Mouse (Mus musculus) megakaryocyte progenitor cell, adult 5-6 weeks (primary cell): ENCODE results near the gene Aspscr1. TPM values are rescaled to one million over a fixed set of nuclear protein-coding genes. Genes with fewer than 3 reads are reported as not detected.

Source experiments
- ATAC-seq: replicated peaks from 2 replicates; pipeline ENCODE4 v1.8.0; 2016; ENCODE audit warnings: mild to moderate bottlenecking, moderate TSS enrichment, inconsistent platforms; ENCODE audit not compliant: poor library complexity
- total RNA-seq, 2 experiments: library from RNA; stranded (forward) in 1 of 2; stranded (reverse) in 1 of 2; fragments of 157-497, 149-512 nt in 1 of 2; fragments of 200-1000 nt in 1 of 2; gene quantifications; 2 replicates each; pipeline versions ENCODE4 v1.2.3 to v1.2.4; 2015 to 2017

Aspscr1 gene
- total RNA-seq, 2 experiments from 2014 or later = 39.6 to 46.6 TPM

GRCm38 (mm10) chr11:120679909-120680308 is 7.1 kb downstream of the Aspscr1 start:
- peak; percentile 87 for ATAC-seq

GRCm38 (mm10) chr11:120682683-120683082 is 9.9 kb downstream of the Aspscr1 start:
- ATAC-seq = no peak

- ATAC-seq = no peak
Measured at GRCm38 (mm10) chr11:120683536-120683935, 10.8 kb downstream of the Aspscr1 start.

GRCm38 (mm10) chr11:120684086-120684485 is 11.3 kb downstream of the Aspscr1 start:
- ATAC-seq = no peak

- ATAC-seq = no peak
Measured at GRCm38 (mm10) chr11:120684660-120685059, 11.9 kb downstream of the Aspscr1 start.

GRCm38 (mm10) chr11:120686650-120687272 is 14.0 kb downstream of the Aspscr1 start:
- ATAC-seq = no peak

GRCm38 (mm10) chr11:120689365-120689764 is 16.6 kb downstream of the Aspscr1 start:
- ATAC-seq = no peak

- no peak for ATAC-seq
Measured at GRCm38 (mm10) chr11:120692471-120693011, 19.8 kb downstream of the Aspscr1 start.

GRCm38 (mm10) chr11:120693461-120693860 is 20.7 kb downstream of the Aspscr1 start:
- ATAC-seq = no peak

- ATAC-seq = no peak
Measured at GRCm38 (mm10) chr11:120695184-120695583, 22.4 kb downstream of the Aspscr1 start.

- ATAC-seq = no peak
Measured at GRCm38 (mm10) chr11:120695641-120696040, 22.9 kb downstream of the Aspscr1 start.

GRCm38 (mm10) chr11:120696568-120696967 is 23.8 kb downstream of the Aspscr1 start:
- ATAC-seq = no peak

GRCm38 (mm10) chr11:120697741-120698140 is 25.0 kb downstream of the Aspscr1 start:
- ATAC-seq = no peak

GRCm38 (mm10) chr11:120703696-120704454 is 31.1 kb downstream of the Aspscr1 start:
- no peak for ATAC-seq

- no peak for ATAC-seq
Measured at GRCm38 (mm10) chr11:120704486-120705325, 31.9 kb downstream of the Aspscr1 start.

GRCm38 (mm10) chr11:120706120-120706519 is 33.3 kb downstream of the Aspscr1 start:
- no peak for ATAC-seq

- ATAC-seq = no peak
Measured at GRCm38 (mm10) chr11:120707225-120707624, 34.5 kb downstream of the Aspscr1 start.

GRCm38 (mm10) chr11:120707969-120708368 is 35.2 kb downstream of the Aspscr1 start:
- ATAC-seq = no peak

GRCm38 (mm10) chr11:120709551-120709950 is 36.8 kb downstream of the Aspscr1 start:
- no peak for ATAC-seq

GRCm38 (mm10) chr11:120710672-120711071 is 37.9 kb downstream of the Aspscr1 start:
- no peak for ATAC-seq

- no peak for ATAC-seq
Measured at GRCm38 (mm10) chr11:120711980-120712604, 39.3 kb downstream of the Aspscr1 start.
